Mouse (Mus musculus) induced T-regulatory cell, adult 2 months (primary cell): ENCODE data around the gene Olfr890.
"Not testable (repeated sequence)": the region's sequence is repeated elsewhere in the genome, so short reads cannot be mapped to it uniquely, and the experiment has no call there.

Source experiments
- DNase-seq: peaks from one replicate; pipeline ENCODE4 v3.0.0-alpha.2; 2012; ENCODE audit warnings: low read depth

The Olfr890 gene

DNA sequence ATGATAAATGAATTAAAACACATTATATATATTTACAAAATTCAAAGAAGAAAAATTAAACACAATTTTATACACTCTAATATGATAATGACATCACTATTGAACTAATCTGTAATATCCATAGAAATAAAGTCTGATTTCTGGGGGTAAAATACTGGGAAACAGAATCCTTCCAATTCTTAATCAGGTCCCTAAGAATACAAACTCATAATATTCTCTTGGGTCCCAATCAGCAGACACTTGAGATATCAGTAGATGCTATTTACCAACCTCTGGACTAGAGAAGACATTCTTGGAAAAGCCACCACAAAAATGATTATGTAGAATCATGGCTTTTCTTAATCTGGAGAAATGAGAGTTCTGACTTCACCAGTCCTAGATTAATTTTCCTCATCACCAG lies at the start of gene Olfr890:
Olfr890 (plus strand) TSS at position 301 of the 400 bp plus-strand sequence.
- no peak for DNase-seq

GRCm38 (mm10) chr9:38107828-38108227 lies 34.5 kb upstream of the Olfr890 start, which contains the start of gene Olfr888:
Gene Olfr888, plus strand, starts transcription at chr9:38108128.
- no peak for DNase-seq

DNA sequence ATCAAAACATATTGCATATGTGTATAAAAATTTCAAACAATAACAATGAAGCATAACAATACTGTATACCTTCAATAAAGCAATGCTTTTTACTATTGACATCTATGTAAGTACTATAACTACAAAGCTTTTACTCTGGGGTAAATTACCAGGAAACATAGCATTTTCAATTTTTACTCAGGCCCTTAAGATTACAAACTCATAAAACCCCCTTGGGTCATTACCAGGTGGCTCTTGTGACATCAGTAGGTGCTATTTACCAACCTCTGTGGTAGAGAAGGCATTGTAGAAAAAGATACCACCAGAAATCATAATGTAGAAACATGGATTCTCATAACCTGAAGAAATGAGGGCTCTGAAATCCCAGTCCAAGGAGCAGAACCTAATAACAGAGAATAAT lies 27.4 kb upstream of the Olfr890 start, which contains the start of gene Olfr889:
Olfr889 (plus strand) TSS at position 301 of the 400 bp plus-strand sequence.
- no peak for DNase-seq

DNA sequence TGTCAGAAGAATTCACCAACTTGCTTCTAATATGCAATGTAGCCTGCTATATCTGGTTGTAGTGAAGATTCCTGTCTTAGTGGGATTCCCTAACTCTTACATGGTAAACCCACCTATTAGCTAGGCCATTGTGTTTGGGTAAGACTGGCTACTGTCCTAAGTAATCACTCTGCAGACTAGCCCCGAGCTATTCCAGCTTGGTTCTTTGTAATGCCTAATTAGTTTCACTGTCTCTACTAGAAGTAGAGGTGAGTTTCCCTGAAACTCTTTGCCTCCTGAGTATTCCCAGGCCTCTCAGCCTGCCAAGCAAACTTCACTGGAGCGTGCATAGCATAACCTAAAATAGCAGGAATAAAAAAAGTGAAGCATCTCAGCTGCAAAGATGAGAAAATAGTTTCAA lies 26.0 kb downstream of the Olfr890 start:
- not testable (repeated sequence) for DNase-seq

DNA sequence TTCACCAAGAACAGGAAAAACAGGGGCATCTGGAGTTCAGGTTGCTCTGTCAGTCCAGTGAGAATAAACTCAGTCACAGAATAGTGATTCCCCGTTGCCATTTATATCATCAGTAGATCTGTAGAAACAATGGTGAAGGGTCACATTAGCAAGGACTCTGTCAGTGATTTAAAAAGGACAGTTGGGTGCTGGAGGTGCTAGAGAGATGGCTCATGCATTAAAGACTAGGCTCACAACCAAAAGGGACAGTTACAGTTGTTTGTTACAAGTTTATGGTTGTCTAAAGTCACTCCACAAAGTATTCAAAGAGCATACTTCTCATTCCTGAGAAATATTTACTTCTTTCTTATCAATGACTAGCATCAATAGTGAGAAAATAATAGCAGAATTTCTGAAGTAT lies 38.4 kb downstream of the Olfr890 start, which contains the start of gene Olfr891:
Olfr891 (minus strand) TSS at position 101 of the 400 bp plus-strand sequence.
- no peak for DNase-seq
